Mouse (Mus musculus) thymus, adult 2 months (tissue): ENCODE results near the gene Eml3. TPM values are rescaled to one million over a fixed set of nuclear protein-coding genes. Genes with fewer than 3 reads are reported as not detected.

Source experiments
- DNase-seq: peaks from one replicate; pipeline ENCODE4 v3.0.0; 2021
- H3K27ac ChIP-seq: fragments of 200-500 bp; 2 replicates; pipeline ENCODE4 v1.5.1; 2012; ENCODE audit warnings: low read length, control low read depth; ENCODE audit not compliant: control insufficient read depth, insufficient read depth
- H3K27me3 ChIP-seq: fragments of 200-500 bp; 2 replicates; pipeline ENCODE4 v1.6.1; 2012; ENCODE audit warnings: mild to moderate bottlenecking, low read length, moderate library complexity, mixed read lengths; ENCODE audit not compliant: control insufficient read depth, insufficient read depth
- H3K36me3 ChIP-seq: fragments of 200-500 bp; 2 replicates; pipeline ENCODE4 v1.6.1; 2012; ENCODE audit warnings: mild to moderate bottlenecking, low read length, moderate library complexity; ENCODE audit not compliant: control insufficient read depth, insufficient read depth
- H3K4me1 ChIP-seq: fragments of 200-500 bp; replicated peaks from 2 replicates; pipeline ENCODE4 v1.6.1; 2012; ENCODE audit warnings: low read length; ENCODE audit not compliant: control insufficient read depth, insufficient read depth
- H3K4me3 ChIP-seq: fragments of 200-500 bp; 2 replicates; pipeline ENCODE4 v1.5.1; 2012; ENCODE audit warnings: mild to moderate bottlenecking, low read length, control low read depth, moderate library complexity; ENCODE audit not compliant: control insufficient read depth, insufficient read depth
- CTCF ChIP-seq: fragments of 200-500 bp; IDR thresholded peaks from 2 replicates; pipeline ENCODE4 v1.5.1; 2012; ENCODE audit warnings: mild to moderate bottlenecking, control low read depth, low read length, moderate library complexity, borderline replicate concordance; ENCODE audit not compliant: control insufficient read depth, poor library complexity, insufficient read depth; ENCODE audit errors: extremely low read depth
- POLR2A ChIP-seq: fragments of 200-500 bp; IDR thresholded peaks from 2 replicates; pipeline ENCODE4 v1.6.1; 2012; ENCODE audit warnings: mild to moderate bottlenecking, low read length, control low read depth, moderate library complexity; ENCODE audit not compliant: control insufficient read depth, poor library complexity, insufficient read depth; ENCODE audit errors: extremely low read depth
- whole genome bisulfite sequencing: fragments of 180-500 bp; shearing (Covaris S2); methylation state at CpG from one replicate; pipeline ENCODE4 v1.1.7; 2018; 5-methylcytosine and 5-hydroxymethylcytosine counted together
- polyA plus RNA-seq: library from polyadenylated mRNA; depleted of rRNA; stranded (reverse); fragments of >200 nt; gene quantifications from 2 replicates; pipeline ENCODE4 v1.2.3, GENCODE M21; 2012

Gene Eml3
- polyA plus RNA-seq, 1 experiment = 72.3 TPM

- Histone ChIP-seq H3K27me3 (no peaks in the 10 kb centered on the region), H3K36me3 (peaks cover 8% of the 10 kb centered on the region), H3K4me1 (peaks cover 13% of the 10 kb centered on the region), H3K4me3 (peak within 1 kb of the TSS; percentile 81), H3K27ac (peak within 1 kb of the TSS; percentile 75)
- peak; percentile 94 for DNase-seq
- TF ChIP-seq POLR2A = no peak; the same call in none of the 2 replicates
- 0 out of 2 replicates have a peak, but pooled peaks have one; percentile 31 for TF ChIP-seq CTCF
- under 1% methylated on average over 53 of the region's 53 CpGs for WGBS
These were observed 31.4 kb upstream of the Eml3 start, which contains the start of gene Ganab for GRCm38 (mm10) chr19:8897865-8898495. Gene Ganab, plus strand, starts transcription at chr19:8898071.

- no peak for DNase-seq
- Histone ChIP-seq H3K27me3 (no peaks in the 10 kb centered on the region), H3K27ac (peak overlapping the region; percentile 75), H3K36me3 (peaks cover 14% of the 10 kb centered on the region), H3K4me1 (peaks cover 12% of the 10 kb centered on the region), H3K4me3 (peak overlapping the region; percentile 81)
- TF ChIP-seq CTCF (no peak), POLR2A (no peak)
- 2% methylated on average over 13 of the region's 13 CpGs for WGBS
These were observed 30.8 kb upstream of the Eml3 start for GRCm38 (mm10) chr19:8898576-8898975.

GRCm38 (mm10) chr19:8899079-8899478, 30.3 kb upstream of the Eml3 start:
- H3K4me3 ChIP-seq = no peak overlapping the region
- H3K4me1 ChIP-seq = peaks cover 9% of the 10 kb centered on the region
- WGBS = 59% methylated on average over 3 of the region's 3 CpGs
- DNase-seq = no peak
- peaks cover 17% of the 10 kb centered on the region for H3K36me3 ChIP-seq
- H3K27ac ChIP-seq = no peak overlapping the region
- TF ChIP-seq CTCF = no peak
- TF ChIP-seq POLR2A = no peak
- H3K27me3 ChIP-seq = no peaks in the 10 kb centered on the region

GRCm38 (mm10) chr19:8903412-8903811, 25.9 kb upstream of the Eml3 start:
- 96% methylated on average over 5 of the region's 5 CpGs for WGBS

GRCm38 (mm10) chr19:8908531-8908930, 20.8 kb upstream of the Eml3 start:
- H3K27me3 ChIP-seq = no peaks in the 10 kb centered on the region
- no peak for DNase-seq
- WGBS = 96% methylated on average over 6 of the region's 6 CpGs
- H3K27ac ChIP-seq = no peak overlapping the region
- H3K36me3 ChIP-seq = peaks cover 96% of the 10 kb centered on the region
- TF ChIP-seq CTCF (no peak), POLR2A (no peak)
- no peaks in the 10 kb centered on the region for H3K4me1 ChIP-seq
- H3K4me3 ChIP-seq = no peak overlapping the region

More at GRCm38 (mm10) chr19:8903412-8903811, 25.9 kb upstream of the Eml3 start:
- H3K4me1 ChIP-seq = no peaks in the 10 kb centered on the region
- TF ChIP-seq POLR2A = no peak
- TF ChIP-seq CTCF = no peak
- H3K36me3 ChIP-seq = peaks cover 55% of the 10 kb centered on the region
- H3K27me3 ChIP-seq = no peaks in the 10 kb centered on the region
- H3K27ac ChIP-seq = no peak overlapping the region
- DNase-seq = no peak
- no peak overlapping the region for H3K4me3 ChIP-seq

GRCm38 (mm10) chr19:8911810-8912209, 17.5 kb upstream of the Eml3 start:
- TF ChIP-seq POLR2A (no peak), CTCF (no peak)
- H3K4me3 ChIP-seq = no peak overlapping the region
- no peak for DNase-seq
- H3K27ac ChIP-seq = no peak overlapping the region
- H3K27me3 ChIP-seq = no peaks in the 10 kb centered on the region
- peaks cover 96% of the 10 kb centered on the region for H3K36me3 ChIP-seq
- no peaks in the 10 kb centered on the region for H3K4me1 ChIP-seq
- 99% methylated on average over 5 of the region's 5 CpGs for WGBS
